ENCODE assay signal across 8 mouse cellular contexts in genomic region chr4:135433086-135433442, GRCm38 (mm10). TPM values are rescaled to one million over a fixed set of nuclear protein-coding genes. Genes with fewer than 3 reads are reported as not detected.
A peak's percentile ranks its signal among the peaks of the same experiment; 100 is the strongest.
DNase-seq lines count a peak whose midpoint lies in the region; ATAC-seq and TF ChIP-seq lines count a peak whose summit lies in the region.

No protein-coding gene starts in this region.

- peak overlapping the region; percentile 88 for H3K4me2 ChIP-seq in lung, postnatal 0 days (replicated peaks; ENCODE audit: low read depth, low read length)
- H3K4me2 ChIP-seq in heart, postnatal 0 days (ENCODE audit: low read depth, low read length) = peak overlapping the region; percentile 95

- no peaks in the 10 kb centered on the region for H3K27me3 ChIP-seq in lung, postnatal 0 days (replicated peaks; ENCODE audit: insufficient read depth, low read length)
- no peaks in the 10 kb centered on the region for H3K27me3 ChIP-seq in heart, postnatal 0 days (ENCODE audit: control insufficient read depth, insufficient read depth, low read length)

- no peak for ATAC-seq in lung, postnatal 0 days
- no peak for ATAC-seq in heart, postnatal 0 days (ENCODE audit: insufficient read depth, low read depth)

- no peak for TF ChIP-seq EP300 in lung, postnatal 0 days (IDR thresholded peaks at IDR 0.05)
- TF ChIP-seq EP300 in heart, postnatal 0 days (IDR thresholded peaks at IDR 0.05; ENCODE audit: low read depth) = no peak

- H3K4me3 ChIP-seq in lung, postnatal 0 days (ENCODE audit: low read depth, low read length) = peak overlapping the region; percentile 70
- H3K4me3 ChIP-seq in heart, postnatal 0 days (ENCODE audit: low read depth, low read length) = peak overlapping the region; percentile 78
- peak overlapping the region; percentile 69 for H3K4me3 ChIP-seq in macrophage (ENCODE audit: inconsistent target)

- H3K36me3 ChIP-seq in lung, postnatal 0 days (ENCODE audit: insufficient read depth, low read length) = no peaks in the 10 kb centered on the region
- H3K36me3 ChIP-seq in heart, postnatal 0 days (replicated peaks; ENCODE audit: control insufficient read depth, insufficient read depth, low read length) = no peaks in the 10 kb centered on the region
- H3K36me3 ChIP-seq in macrophage (ENCODE audit: inconsistent target) = no peaks in the 10 kb centered on the region

- H3K4me1 ChIP-seq in lung, postnatal 0 days (ENCODE audit: insufficient read depth, low read depth, low read length) = peaks cover 9% of the 10 kb centered on the region; the same call in 1 of the 2 replicates
- H3K4me1 ChIP-seq in heart, postnatal 0 days (ENCODE audit: control insufficient read depth, insufficient read depth) = peaks cover 3% of the 10 kb centered on the region; the same call in 1 of the 2 replicates

- H3K9me3 ChIP-seq in lung, postnatal 0 days (ENCODE audit: low read length) = no peaks in the 10 kb centered on the region
- no peaks in the 10 kb centered on the region for H3K9me3 ChIP-seq in heart, postnatal 0 days (replicated peaks; ENCODE audit: control insufficient read depth, low read length)

- DNase-seq in adrenal gland, adult 2 months = peak; percentile 11
- no peak for DNase-seq in adrenal gland, adult 8-10 months
- peak; percentile 27 for DNase-seq in lung, postnatal 0 days (ENCODE audit: low spot score)
- no peak for DNase-seq in lung, postnatal 14 days
- DNase-seq in heart, postnatal 0 days (ENCODE audit: low spot score) = no peak
- DNase-seq in ovary, postnatal 36 days (ENCODE audit: low spot score) = no peak
- DNase-seq in adrenal gland, postnatal 25 days = no peak

- H3K9ac ChIP-seq in lung, postnatal 0 days (replicated peaks; ENCODE audit: low read depth) = peak overlapping the region; percentile 58; the same call in 1 of the 2 replicates
- H3K9ac ChIP-seq in heart, postnatal 0 days (replicated peaks; ENCODE audit: low read depth, low read length) = peak overlapping the region; percentile 80; the same call in 1 of the 2 replicates

- no peak for TF ChIP-seq CTCF in lung, postnatal 0 days (IDR thresholded peaks at IDR 0.05)
- no peak for TF ChIP-seq CTCF in heart, postnatal 0 days (IDR thresholded peaks at IDR 0.05; ENCODE audit: low read depth)

- peaks cover 18% of the 10 kb centered on the region; the same call in 1 of the 2 replicates for H3K79me2 ChIP-seq in macrophage (ENCODE audit: inconsistent target)

- peak overlapping the region; percentile 26; the same call in 1 of the 2 replicates for H3K27ac ChIP-seq in lung, postnatal 0 days (ENCODE audit: low read length)
- peak overlapping the region; percentile 32; the same call in 1 of the 2 replicates for H3K27ac ChIP-seq in heart, postnatal 0 days (ENCODE audit: low read depth)
- H3K27ac ChIP-seq in macrophage = 0 out of 2 replicates have a peak overlapping the region, but pooled peaks have one; percentile 25

- 11% methylated on average over 10 of the region's 10 CpGs for WGBS in lung, postnatal 0 days
- WGBS in heart, postnatal 0 days = 11% methylated on average over 10 of the region's 10 CpGs
- 28% methylated on average over 10 of the region's 10 CpGs for WGBS in macrophage (ENCODE audit: missing documents)

RNA-seq across cellular contexts. Expression of gene Rcan3, which starts 0.6 kb away (rescaled TPM):
- total RNA-seq in adrenal gland, adult 2 months (2021) = 10 to 100 TPM; 12.1 to 24.4 TPM
- 13.1 and 15.7 TPM in 2 replicates for polyA plus RNA-seq in adrenal gland, adult 2 months (2012; rRNA removed)
- 10 to 100 TPM; 19.1 to 33.0 (median 27.2) TPM for total RNA-seq in adrenal gland, adult 8-10 months (2022)
- polyA plus RNA-seq in lung, postnatal 0 days (2015; fragmentation: Nextera tagmentation; extraction: Ambion mirVana) = 12.6 and 12.7 TPM in 2 replicates
- total RNA-seq in heart, postnatal 0 days (2014; rRNA removed; ENCODE audit: low replicate concordance) = 10.4 and 13.7 TPM in 2 replicates
- 7.1 and 7.7 TPM in 2 replicates for polyA plus RNA-seq in heart, postnatal 0 days (2015; fragmentation: Nextera tagmentation; extraction: Ambion mirVana)
- total RNA-seq in macrophage (2018; cell fraction: chromatin; rRNA removed) = 10 to 100 TPM in 11 of 26 experiments, 1 to 10 TPM in 15; 1.8 to 16.2 (median 7.3) TPM
- 10 to 100 TPM; 11.6 to 26.8 (median 19.4) TPM for total RNA-seq in macrophage (2018; cell fraction: cytosol; rRNA removed)
- total RNA-seq in macrophage (2018; cell fraction: nucleus; rRNA removed) = 10 to 100 TPM in 16 of 26 experiments, 1 to 10 TPM in 10; 4.6 to 24.5 (median 11.6) TPM
- 11.8 to 22.3 TPM (median 17.3 TPM) in 3 replicates for polyA plus RNA-seq in macrophage (2018)
- total RNA-seq in adrenal gland, postnatal 25 days (2021) = 11.9 and 16.9 TPM in 2 replicates

RNA-seq across cellular contexts. Expression of gene Ncmap, which starts 35.0 kb away (rescaled TPM):
- total RNA-seq in adrenal gland, adult 2 months (2021) = under 1 TPM in 1 of 2 experiments, not detected in 1; 0.28 TPM
- 0.15 and 3.2 TPM in 2 replicates for polyA plus RNA-seq in adrenal gland, adult 2 months (2012; rRNA removed)
- total RNA-seq in adrenal gland, adult 8-10 months (2022) = 1 to 10 TPM in 1 of 4 experiments, under 1 TPM in 3; 0.46 to 1.0 (median 0.67) TPM
- 0.90 and 1.5 TPM in 2 replicates for polyA plus RNA-seq in lung, postnatal 0 days (2015; fragmentation: Nextera tagmentation; extraction: Ambion mirVana)
- 0.15 TPM in 1 of 2 replicates, not detected in the other for total RNA-seq in heart, postnatal 0 days (2014; rRNA removed; ENCODE audit: low replicate concordance)
- 0.14 and 0.16 TPM in 2 replicates for polyA plus RNA-seq in heart, postnatal 0 days (2015; fragmentation: Nextera tagmentation; extraction: Ambion mirVana)
- total RNA-seq in macrophage (2018; cell fraction: chromatin; rRNA removed) = 1 to 10 TPM in 5 of 26 experiments, under 1 TPM in 8, not detected in 13; 0.33 to 4.6 (median 0.88) TPM
- total RNA-seq in macrophage (2018; cell fraction: cytosol; rRNA removed) = under 1 TPM in 5 of 26 experiments, not detected in 21; 0.14 to 0.26 (median 0.15) TPM
- total RNA-seq in macrophage (2018; cell fraction: nucleus; rRNA removed) = 1 to 10 TPM in 1 of 26 experiments, under 1 TPM in 6, not detected in 19; 0.33 to 1.0 (median 0.55) TPM
- polyA plus RNA-seq in macrophage (2018) = not detected in 3 replicates
- total RNA-seq in adrenal gland, postnatal 25 days (2021) = not detected in 2 replicates

Comparison
In these comparisons a context has a peak if more than half of its experiments do, and no peak if none do; other contexts are left out.
1. DNase-seq: peak in adrenal gland, adult 2 months (single experiment) and lung, postnatal 0 days (single experiment); none in adrenal gland, adult 8-10 months (single experiment), lung, postnatal 14 days (single experiment), heart, postnatal 0 days (single experiment), ovary, postnatal 36 days (single experiment) and adrenal gland, postnatal 25 days (single experiment).
2. Peak in every context shown above with its lines, with median percentiles within 50 percentile points of each other: H3K27ac ChIP-seq and H3K4me3 ChIP-seq.